Mouse (Mus musculus) CH12.LX (cell line): Measurements from ENCODE around the gene Itga9. TPM values are rescaled to one million over a fixed set of nuclear protein-coding genes. Genes with fewer than 3 reads are reported as not detected.

Experiments used
- DNase-seq: peaks from one replicate; pipeline ENCODE4 v3.0.0-alpha.2; 2013; ENCODE audit errors: extremely low read depth
- H3K27ac ChIP-seq: 2 replicates; pipeline ENCODE4 v1.5.1; 2012; ENCODE audit warnings: low read depth, mild to moderate bottlenecking, control low read depth, moderate library complexity; ENCODE audit not compliant: insufficient read depth
- H3K27me3 ChIP-seq: replicated peaks from 2 replicates; pipeline ENCODE3; 2012; ENCODE audit warnings: inconsistent platforms
- H3K36me3 ChIP-seq, 2 experiments: replicated peaks in 1 of 2; 2 replicates each; pipeline versions ENCODE3 to v1.6.1; 2012; ENCODE audit warnings: inconsistent platforms in 1 of 2, low read length in 1 of 2, mild to moderate bottlenecking in 1 of 2, mixed read lengths in 1 of 2, moderate library complexity in 1 of 2; ENCODE audit not compliant: control insufficient read depth in 1 of 2, insufficient read depth in 1 of 2
- H3K4me1 ChIP-seq, 2 experiments: 2 replicates each; pipeline ENCODE4 v1.6.1; 2012; ENCODE audit warnings: inconsistent platforms in 1 of 2, moderate library complexity in 1 of 2; ENCODE audit not compliant: insufficient read depth in 2 of 2, control insufficient read depth in 1 of 2
- H3K4me2 ChIP-seq: 2 replicates; pipeline ENCODE4 v1.6.1; 2012; ENCODE audit warnings: low read depth, mild to moderate bottlenecking, control low read depth; ENCODE audit not compliant: poor library complexity, insufficient read depth, severe bottlenecking
- H3K4me3 ChIP-seq, 3 experiments: fragments of 150-350 bp in 1 of 3; sonication (generic) in 1 of 3; replicated peaks in 1 of 3; 2 replicates each; pipeline versions ENCODE3 to v1.5.1; 2011 to 2012; ENCODE audit warnings: low read depth in 2 of 3, low read length in 2 of 3, mild to moderate bottlenecking in 2 of 3, moderate library complexity in 2 of 3, control low read depth in 1 of 3, improper control_type of control experiment in 1 of 3, inconsistent platforms in 1 of 3, mixed read lengths in 1 of 3; ENCODE audit not compliant: poor library complexity in 1 of 3
- H3K79me2 ChIP-seq: replicated peaks from 2 replicates; pipeline ENCODE4 v1.6.1; 2012; ENCODE audit warnings: mild to moderate bottlenecking, moderate library complexity; ENCODE audit not compliant: control insufficient read depth, poor library complexity, insufficient read depth, severe bottlenecking; ENCODE audit errors: extremely low read depth
- H3K9ac ChIP-seq: 2 replicates; pipeline ENCODE4 v1.6.1; 2012; ENCODE audit warnings: low read depth, mild to moderate bottlenecking, control low read depth, moderate library complexity; ENCODE audit not compliant: insufficient read depth
- H3K9me3 ChIP-seq: replicated peaks from 2 replicates; pipeline ENCODE3; 2012; ENCODE audit warnings: low read length, inconsistent platforms, mixed read lengths
- BHLHE40 ChIP-seq: IDR thresholded peaks from 2 replicates; pipeline ENCODE4 v1.6.1; 2011; ENCODE audit warnings: mild to moderate bottlenecking, low read depth, low read length, improper control_type of control experiment
- CHD1 ChIP-seq: IDR thresholded peaks from 2 replicates; pipeline ENCODE4 v1.6.1; 2012; ENCODE audit warnings: low read depth, low read length, improper control_type of control experiment, inconsistent platforms
- CHD2 ChIP-seq: IDR thresholded peaks from 2 replicates; pipeline ENCODE4 v1.6.1; 2011; ENCODE audit warnings: low read length, improper control_type of control experiment
- CTCF ChIP-seq, 2 experiments: IDR thresholded peaks in 1 of 2; conservative IDR thresholded peaks in 1 of 2; 2 replicates each; pipeline ENCODE4 v1.5.1; 2011 to 2012; ENCODE audit warnings: low read depth in 2 of 2, low read length in 2 of 2, improper control_type of control experiment in 1 of 2, inconsistent platforms in 1 of 2, mild to moderate bottlenecking in 1 of 2, moderate library complexity in 1 of 2
- E2F4 ChIP-seq: IDR thresholded peaks from 2 replicates; pipeline ENCODE4 v1.6.1; 2011; ENCODE audit warnings: low read depth, low read length, improper control_type of control experiment; ENCODE audit not compliant: insufficient replicate concordance
- EP300 ChIP-seq: IDR thresholded peaks from 2 replicates; pipeline ENCODE4 v1.6.1; 2011; ENCODE audit warnings: low read length, improper control_type of control experiment
- HCFC1 ChIP-seq: IDR thresholded peaks from 2 replicates; pipeline ENCODE4 v1.6.1; 2012; ENCODE audit warnings: low read depth, mild to moderate bottlenecking, inconsistent platforms, low read length, improper control_type of control experiment
- MAFK ChIP-seq: IDR thresholded peaks from 2 replicates; pipeline ENCODE4 v1.6.1; 2011; ENCODE audit warnings: low read length, improper control_type of control experiment; ENCODE audit not compliant: insufficient replicate concordance
- MAX ChIP-seq: IDR thresholded peaks from 2 replicates; pipeline ENCODE4 v1.6.1; 2011; ENCODE audit warnings: low read length, improper control_type of control experiment
- MAZ ChIP-seq: IDR thresholded peaks from 2 replicates; pipeline ENCODE4 v1.6.1; 2012; ENCODE audit warnings: low read depth, mild to moderate bottlenecking, inconsistent platforms, low read length, improper control_type of control experiment, moderate library complexity
- MYC ChIP-seq: IDR thresholded peaks from 2 replicates; pipeline ENCODE4 v1.6.1; 2011; ENCODE audit warnings: low read depth, mild to moderate bottlenecking, improper control_type of control experiment, low read length
- NELFE ChIP-seq: IDR thresholded peaks from 2 replicates; pipeline ENCODE4 v1.6.1; 2011; ENCODE audit warnings: low read depth, low read length, improper control_type of control experiment
- POLR2A ChIP-seq: IDR thresholded peaks from 2 replicates; pipeline ENCODE4 v1.6.1; 2011; ENCODE audit warnings: low read depth, mild to moderate bottlenecking, improper control_type of control experiment, low read length
- RCOR1 ChIP-seq: conservative IDR thresholded peaks from 2 replicates; pipeline ENCODE4 v1.6.1; 2012; ENCODE audit warnings: low read depth, mild to moderate bottlenecking, inconsistent platforms, low read length, improper control_type of control experiment
- SIN3A ChIP-seq: IDR thresholded peaks from 2 replicates; pipeline ENCODE4 v1.6.1; 2012; ENCODE audit warnings: low read length, improper control_type of control experiment, inconsistent platforms
- SMC3 ChIP-seq: IDR thresholded peaks from 2 replicates; pipeline ENCODE4 v1.6.1; 2011; ENCODE audit warnings: low read depth, low read length, improper control_type of control experiment
- TCF12 ChIP-seq: IDR thresholded peaks from 2 replicates; pipeline ENCODE4 v1.6.1; 2014; ENCODE audit warnings: low read depth, mild to moderate bottlenecking, inconsistent platforms, low read length, improper control_type of control experiment
- UBTF ChIP-seq: IDR thresholded peaks from 2 replicates; pipeline ENCODE4 v1.6.1; 2012; ENCODE audit warnings: low read depth, mild to moderate bottlenecking, inconsistent platforms, low read length, improper control_type of control experiment, moderate library complexity
- ZC3H11A ChIP-seq: IDR thresholded peaks from 2 replicates; pipeline ENCODE4 v1.6.1; 2012; ENCODE audit warnings: low read depth, mild to moderate bottlenecking, inconsistent platforms, low read length, improper control_type of control experiment
- ZMIZ1 ChIP-seq: IDR thresholded peaks from 2 replicates; pipeline ENCODE4 v1.6.1; 2012; ENCODE audit warnings: low read depth, mild to moderate bottlenecking, inconsistent platforms, low read length, improper control_type of control experiment
- ZNF384 ChIP-seq: IDR thresholded peaks from 2 replicates; pipeline ENCODE4 v1.6.1; 2012; ENCODE audit warnings: low read depth, low read length, improper control_type of control experiment, inconsistent platforms
- dilution Hi-C: fragments of 300-500 bp; cut with MboI; formaldehyde crosslinking; loops from 2 replicates; pipeline ENCODE4 v1.14.3; 2020; ENCODE audit warnings: low sequenced_read_pairs; ENCODE audit not compliant: extremely low pct_unique_long_range_greater_than_20kb, extremely low pct_ligation_motif_present
- in situ Hi-C: fragments of 300-500 bp; cut with MboI; formaldehyde crosslinking; loops from 3 replicates; pipeline ENCODE4 v1.14.3; 2019; ENCODE audit warnings: low sequenced_read_pairs, low pct_ligation_motif_present, low pct_unique_long_range_greater_than_20kb, mixed read lengths
- polyA plus RNA-seq: library from polyadenylated mRNA; unstranded; fragments of >175 nt; gene quantifications from 2 replicates; pipeline ENCODE4 v1.2.1, GENCODE M21; 2012; ENCODE audit warnings: low read depth; ENCODE audit not compliant: insufficient read length
- total RNA-seq, 2 experiments: library from RNA; depleted of rRNA; stranded (reverse); fragments of 300-350 nt in 1 of 2; fragments of >200 nt in 1 of 2; gene quantifications; 2 replicates each; pipeline ENCODE4 v1.2.3; 2012 to 2014

The Itga9 gene
- total and polyA plus RNA-seq, 3 experiments, result 0.19 TPM; not detected in 2

GRCm38 (mm10) chr9:118856665-118857064, 250.2 kb downstream of the Itga9 start:
- no peaks in the 10 kb centered on the region for H3K4me1 ChIP-seq
- no peaks in the 10 kb centered on the region for H3K79me2 ChIP-seq
- no peak for TF ChIP-seq ZMIZ1
- TF ChIP-seq SIN3A, result no peak
- TF ChIP-seq CHD1, result no peak
- TF ChIP-seq UBTF, result no peak
- TF ChIP-seq POLR2A, result no peak
- TF ChIP-seq EP300, result no peak
- no peak for TF ChIP-seq MAFK
- TF ChIP-seq, all 38 proteins: peak for 0
- Histone ChIP-seq H3K27me3 (peaks cover 27% of the 10 kb centered on the region), H3K4me3 (no peak overlapping the region), H3K36me3 (no peaks in the 10 kb centered on the region), H3K4me2 (no peak overlapping the region), H3K27ac (no peak overlapping the region), H3K9ac (no peak overlapping the region), H3K9me3 (no peaks in the 10 kb centered on the region)
- dilution Hi-C loops, result no loop called here
- DNase-seq, result no peak
- in situ Hi-C loops, result no loop called here

GRCm38 (mm10) chr9:118860613-118861141, 254.2 kb downstream of the Itga9 start:
- no peaks in the 10 kb centered on the region for H3K36me3 ChIP-seq
- DNase-seq, result no peak
- in situ Hi-C loops, result no loop called here
- H3K9me3 ChIP-seq, result no peaks in the 10 kb centered on the region
- no peak overlapping the region for H3K4me2 ChIP-seq
- dilution Hi-C loops, result no loop called here
- TF ChIP-seq RCOR1, result no peak
- no peak for TF ChIP-seq SMC3
- no peak for TF ChIP-seq HCFC1
- TF ChIP-seq ZNF384, result no peak
- TF ChIP-seq CTCF (conservative IDR thresholded peaks at IDR 0.05 in 1 of 2, IDR thresholded peaks at IDR 0.05 in 1 of 2; ENCODE audit: low read depth in 2 of 2, low read length in 2 of 2), result no peak
- no peak for TF ChIP-seq ZC3H11A
- no peak for TF ChIP-seq E2F4
- no peak for TF ChIP-seq BHLHE40
- TF ChIP-seq MAZ, result no peak
- TF ChIP-seq MYC, result no peak
- no peak for TF ChIP-seq CHD2
- no peak for TF ChIP-seq NELFE
- no peak for TF ChIP-seq TCF12
- TF ChIP-seq MAFK, result no peak
- TF ChIP-seq MAX, result no peak
- H3K9ac ChIP-seq, result no peak overlapping the region
- no peak overlapping the region for H3K27ac ChIP-seq
- H3K4me1 ChIP-seq, result no peaks in the 10 kb centered on the region
- H3K79me2 ChIP-seq, result no peaks in the 10 kb centered on the region
- no peak overlapping the region for H3K4me3 ChIP-seq
- peaks cover 29% of the 10 kb centered on the region for H3K27me3 ChIP-seq
